Mouse (Mus musculus) heart, embryonic 16.5 days (tissue): ENCODE measurements around the gene Psmd2. TPM values are rescaled to one million over a fixed set of nuclear protein-coding genes. Genes with fewer than 3 reads are reported as not detected.

ENCODE experiments used
- ATAC-seq: fragments of 200-750 bp; cut with Nextera tagmentation; replicated peaks from 2 replicates; pipeline ENCODE4 v1.8.0; 2017; ENCODE audit warnings: moderate number of reproducible peaks; ENCODE audit not compliant: insufficient read depth, low FRiP score; ENCODE audit errors: extremely low read depth
- H3K27ac ChIP-seq: fragments of 300-500 bp; sonication (generic); 2 replicates; pipeline ENCODE4 v1.5.1; 2014; ENCODE audit warnings: mild to moderate bottlenecking, low read length, control low read depth, moderate library complexity
- H3K27me3 ChIP-seq: fragments of 300-500 bp; sonication (generic); 2 replicates; pipeline ENCODE4 v1.6.1; 2014; ENCODE audit warnings: low read length, mixed read lengths; ENCODE audit not compliant: control insufficient read depth, insufficient read depth
- H3K36me3 ChIP-seq: fragments of 300-500 bp; sonication (generic); 2 replicates; pipeline ENCODE4 v1.6.1; 2014; ENCODE audit not compliant: control insufficient read depth, insufficient read depth
- H3K4me1 ChIP-seq: fragments of 300-500 bp; sonication (generic); 2 replicates; pipeline ENCODE4 v1.6.1; 2014; ENCODE audit warnings: low read length, mixed read lengths; ENCODE audit not compliant: control insufficient read depth, insufficient read depth
- H3K4me2 ChIP-seq: fragments of 300-500 bp; sonication (generic); 2 replicates; pipeline ENCODE4 v1.6.1; 2014; ENCODE audit warnings: low read depth, mild to moderate bottlenecking, control low read depth, low read length
- H3K4me3 ChIP-seq: fragments of 300-500 bp; sonication (generic); 2 replicates; pipeline ENCODE4 v1.5.1; 2014; ENCODE audit warnings: mild to moderate bottlenecking, control low read depth, low read length
- H3K9ac ChIP-seq: fragments of 300-500 bp; sonication (generic); 2 replicates; pipeline ENCODE4 v1.6.1; 2014; ENCODE audit warnings: low read length, control low read depth
- H3K9me3 ChIP-seq: fragments of 300-500 bp; sonication (generic); replicated peaks from 2 replicates; pipeline ENCODE4 v1.6.1; 2016; ENCODE audit warnings: low read length; ENCODE audit not compliant: control insufficient read depth
- WGBS: fragments of 180-500 bp; shearing (Covaris S2); extraction: QIAGEN DNeasy Blood & Tissue Kit; methylation state at CpG from one replicate; pipeline ENCODE4 v1.1.7; 2014; 5-methylcytosine and 5-hydroxymethylcytosine counted together
- polyA plus RNA-seq: library from polyadenylated mRNA; unstranded; fragments of >200 nt; fragmentation: Nextera tagmentation; extraction: Ambion mirVana; gene quantifications from 2 replicates; pipeline ENCODE4 v1.2.1, GENCODE M21; 2015

Gene Psmd2
- polyA plus RNA-seq, 1 experiment from 2014 or later = 248 TPM

GRCm38 (mm10) chr16:20621191-20621990, 30.1 kb upstream of the Psmd2 start, which contains the start of gene Camk2n2:
Gene Camk2n2, minus strand, starts transcription at chr16:20621287.
- ATAC-seq = peak; percentile 54

DNA sequence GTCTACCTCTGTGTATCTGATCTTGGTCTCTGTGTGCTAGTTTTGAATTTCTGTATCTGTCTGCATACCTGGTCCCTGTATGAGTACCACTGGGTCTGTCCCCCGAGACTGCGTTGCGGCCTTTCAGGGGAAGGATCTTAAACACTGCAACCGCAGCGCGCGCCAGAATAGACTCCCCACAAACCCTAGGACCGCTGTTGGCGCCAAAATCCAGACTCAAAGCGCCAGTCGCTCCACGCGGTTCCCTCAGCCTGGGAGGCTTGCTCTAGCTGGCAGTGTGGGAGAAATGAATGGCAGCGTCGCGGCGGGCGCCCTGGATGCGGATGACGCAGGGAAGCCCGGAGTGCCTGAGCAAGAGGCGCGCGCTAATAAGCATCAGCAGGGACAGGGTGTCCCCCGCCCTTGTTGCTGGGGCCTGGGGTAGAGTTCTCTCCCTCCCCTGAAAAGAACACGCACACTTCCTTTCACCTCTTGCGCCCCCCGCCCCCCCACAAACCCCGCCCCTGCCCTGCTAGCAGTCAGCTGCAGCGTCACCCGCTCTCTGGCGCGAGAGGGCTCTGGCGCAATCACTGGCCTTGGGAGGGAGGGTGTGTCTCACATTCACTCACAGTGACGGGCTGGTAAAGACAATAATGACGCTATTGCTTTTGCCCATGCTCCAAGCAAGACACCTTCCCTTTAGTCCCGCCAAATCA, 29.3 kb upstream of the Psmd2 start:
- H3K9ac ChIP-seq = peak overlapping the region; percentile 55
- peak; percentile 33 for ATAC-seq

More at GRCm38 (mm10) chr16:20621191-20621990, 30.1 kb upstream of the Psmd2 start, which contains the start of gene Camk2n2:
- Histone ChIP-seq H3K4me1 (peaks cover 19% of the 10 kb centered on the region), H3K9ac (peak within 1 kb of the TSS; percentile 55), H3K4me3 (peak within 1 kb of the TSS; percentile 72), H3K4me2 (peak within 1 kb of the TSS; percentile 98), H3K36me3 (no peaks in the 10 kb centered on the region), H3K9me3 (no peaks in the 10 kb centered on the region), H3K27me3 (peaks cover 36% of the 10 kb centered on the region), H3K27ac (0 out of 2 replicates have a peak within 1 kb of the TSS, but pooled peaks have one; percentile 26)
- under 1% methylated on average over 67 of the region's 92 CpGs for WGBS

DNA sequence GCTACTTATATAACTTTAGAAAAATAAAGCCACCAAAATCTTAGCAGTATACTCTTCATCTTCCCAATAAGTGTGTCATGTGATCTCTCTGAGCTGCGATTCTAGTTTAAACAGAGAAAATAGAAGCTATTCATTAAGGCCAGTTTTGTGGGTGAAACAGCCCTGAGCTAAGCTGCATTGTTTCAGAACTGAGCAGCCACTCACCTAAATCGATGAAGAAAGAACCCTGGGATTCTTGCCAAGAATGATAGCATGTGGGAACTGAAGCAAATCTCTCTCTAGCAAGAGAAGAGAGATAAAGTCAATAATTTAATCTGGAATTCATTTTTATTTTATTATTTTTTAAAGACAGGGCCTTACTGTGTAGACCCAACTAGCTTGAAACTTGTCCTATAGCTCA, 28.2 kb upstream of the Psmd2 start:
- 54% methylated on average over 2 of the region's 2 CpGs for WGBS
- no peak for ATAC-seq
- H3K4me2 ChIP-seq = no peak overlapping the region
- peaks cover 19% of the 10 kb centered on the region for H3K4me1 ChIP-seq
- H3K27me3 ChIP-seq = peaks cover 36% of the 10 kb centered on the region
- H3K27ac ChIP-seq = no peak overlapping the region
- H3K36me3 ChIP-seq = no peaks in the 10 kb centered on the region
- H3K9me3 ChIP-seq = no peaks in the 10 kb centered on the region
- H3K4me3 ChIP-seq = no peak overlapping the region
- no peak overlapping the region for H3K9ac ChIP-seq

More for the DNA sequence above, 29.3 kb upstream of the Psmd2 start:
- Histone ChIP-seq H3K27me3 (peaks cover 36% of the 10 kb centered on the region), H3K4me1 (peaks cover 19% of the 10 kb centered on the region), H3K9me3 (no peaks in the 10 kb centered on the region), H3K4me2 (peak overlapping the region; percentile 98), H3K4me3 (peak overlapping the region; percentile 72), H3K27ac (0 out of 2 replicates have a peak overlapping the region, but pooled peaks have one; percentile 26), H3K36me3 (no peaks in the 10 kb centered on the region)
- WGBS = under 1% methylated on average over 35 of the region's 37 CpGs

DNA sequence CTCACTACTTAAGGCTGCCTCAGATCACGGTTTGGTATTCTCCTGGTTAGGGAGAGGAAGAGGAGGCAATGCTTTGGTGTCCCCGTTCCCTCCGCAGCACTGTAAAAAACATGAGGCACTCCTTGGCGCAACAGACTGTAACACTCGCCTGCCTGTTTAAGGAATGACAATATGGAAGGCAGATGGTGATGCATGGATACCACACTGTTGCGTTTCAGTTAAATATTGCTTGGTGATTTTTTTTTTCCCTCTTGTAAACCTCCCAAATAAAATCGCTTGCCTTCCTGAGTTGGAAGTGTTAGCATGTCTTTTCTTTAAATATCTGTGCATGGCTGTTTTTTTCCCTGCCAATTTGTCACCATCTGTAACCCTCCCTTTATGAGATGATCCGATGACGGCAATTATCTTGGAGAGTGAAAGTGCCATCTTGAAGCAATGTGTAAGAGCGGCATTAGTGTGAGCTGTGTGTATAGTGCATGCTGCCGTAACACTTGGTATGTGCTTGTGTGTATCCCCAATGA, 22.5 kb upstream of the Psmd2 start:
- Histone ChIP-seq H3K4me1 (peaks cover 7% of the 10 kb centered on the region; the same call in 1 of the 2 replicates), H3K27ac (no peak overlapping the region), H3K9me3 (no peaks in the 10 kb centered on the region), H3K36me3 (no peaks in the 10 kb centered on the region), H3K27me3 (peaks cover 22% of the 10 kb centered on the region), H3K4me2 (no peak overlapping the region; the same call in 1 of the 2 replicates), H3K4me3 (no peak overlapping the region), H3K9ac (no peak overlapping the region)
- WGBS = 52% methylated on average over 11 of the region's 11 CpGs
- no peak for ATAC-seq

- no peak; the same call in 1 of the 2 replicates for ATAC-seq
- H3K9ac ChIP-seq = peak within 1 kb of the TSS; percentile 58
Observed at GRCm38 (mm10) chr16:20629731-20630634, 21.5 kb upstream of the Psmd2 start, which contains the start of gene Ece2. Gene Ece2, plus strand, starts transcription at chr16:20629828.

GRCm38 (mm10) chr16:20637410-20637809, 14.0 kb upstream of the Psmd2 start:
- ATAC-seq = no peak
- no peak overlapping the region for H3K4me3 ChIP-seq
- no peak overlapping the region for H3K9ac ChIP-seq
- no peaks in the 10 kb centered on the region for H3K9me3 ChIP-seq
- H3K27ac ChIP-seq = no peak overlapping the region
- no peaks in the 10 kb centered on the region for H3K27me3 ChIP-seq
- H3K4me1 ChIP-seq = no peaks in the 10 kb centered on the region
- H3K36me3 ChIP-seq = no peaks in the 10 kb centered on the region
- H3K4me2 ChIP-seq = no peak overlapping the region
- 72% methylated on average over 8 of the region's 8 CpGs for WGBS

More at GRCm38 (mm10) chr16:20629731-20630634, 21.5 kb upstream of the Psmd2 start, which contains the start of gene Ece2:
- Histone ChIP-seq H3K27ac (no peak within 1 kb of the TSS), H3K9me3 (no peaks in the 10 kb centered on the region), H3K4me1 (peaks cover 7% of the 10 kb centered on the region; the same call in 1 of the 2 replicates), H3K4me2 (peak within 1 kb of the TSS; percentile 87), H3K4me3 (peak within 1 kb of the TSS; percentile 61), H3K36me3 (no peaks in the 10 kb centered on the region), H3K27me3 (peaks cover 22% of the 10 kb centered on the region)
- 9% methylated on average over 52 of the region's 54 CpGs for WGBS

GRCm38 (mm10) chr16:20638367-20638766, 13.1 kb upstream of the Psmd2 start:
- Histone ChIP-seq H3K36me3 (no peaks in the 10 kb centered on the region), H3K4me2 (no peak overlapping the region), H3K4me1 (no peaks in the 10 kb centered on the region), H3K9me3 (no peaks in the 10 kb centered on the region), H3K9ac (no peak overlapping the region), H3K27ac (no peak overlapping the region), H3K27me3 (no peaks in the 10 kb centered on the region), H3K4me3 (no peak overlapping the region)
- WGBS = 72% methylated on average over 8 of the region's 8 CpGs
- no peak for ATAC-seq

- WGBS = 7% methylated on average over 8 of the region's 8 CpGs
- Histone ChIP-seq H3K27me3 (no peaks in the 10 kb centered on the region), H3K36me3 (no peaks in the 10 kb centered on the region), H3K9ac (no peak overlapping the region), H3K4me3 (no peak overlapping the region), H3K4me2 (no peak overlapping the region), H3K4me1 (no peaks in the 10 kb centered on the region), H3K9me3 (no peaks in the 10 kb centered on the region), H3K27ac (no peak overlapping the region)
- no peak for ATAC-seq
Observed at GRCm38 (mm10) chr16:20642161-20642560, 9.3 kb upstream of the Psmd2 start.
